Mouse (Mus musculus) retina, postnatal 1 day (tissue): ENCODE measurements around the gene Casq2.

Source experiments
- DNase-seq: peaks from one replicate; pipeline ENCODE4 v3.0.0-alpha.2; 2012

Gene Casq2

GRCm38 (mm10) chr3:102166287-102166620 is 80.0 kb downstream of the Casq2 start:
- DNase-seq = no peak

- no peak for DNase-seq
Measured at GRCm38 (mm10) chr3:102166794-102167193, 80.6 kb downstream of the Casq2 start.

GRCm38 (mm10) chr3:102167555-102168210 is 81.5 kb downstream of the Casq2 start:
- DNase-seq = peak; percentile 56

GRCm38 (mm10) chr3:102169197-102169905 is 83.1 kb downstream of the Casq2 start:
- peak; percentile 66 for DNase-seq

GRCm38 (mm10) chr3:102174118-102174865 is 88.1 kb downstream of the Casq2 start:
- no peak for DNase-seq

GRCm38 (mm10) chr3:102175701-102176100 is 89.5 kb downstream of the Casq2 start:
- DNase-seq = no peak

- DNase-seq = no peak
Measured at GRCm38 (mm10) chr3:102176116-102176515, 89.9 kb downstream of the Casq2 start.

- DNase-seq = no peak
Measured at GRCm38 (mm10) chr3:102177837-102178615, 91.8 kb downstream of the Casq2 start.

- DNase-seq = no peak
Measured at GRCm38 (mm10) chr3:102179869-102180268, 93.7 kb downstream of the Casq2 start.

- no peak for DNase-seq
Measured at GRCm38 (mm10) chr3:102180746-102181145, 94.5 kb downstream of the Casq2 start.

- no peak for DNase-seq
Measured at GRCm38 (mm10) chr3:102181191-102181590, 95.0 kb downstream of the Casq2 start.

GRCm38 (mm10) chr3:102182601-102183000 is 96.4 kb downstream of the Casq2 start:
- DNase-seq = no peak

- DNase-seq = no peak
Measured at GRCm38 (mm10) chr3:102184721-102185120, 98.5 kb downstream of the Casq2 start.

GRCm38 (mm10) chr3:102187401-102187800 is 101.2 kb downstream of the Casq2 start:
- no peak for DNase-seq

GRCm38 (mm10) chr3:102188972-102189371 is 102.8 kb downstream of the Casq2 start:
- peak; percentile 56 for DNase-seq

GRCm38 (mm10) chr3:102190015-102190414 is 103.8 kb downstream of the Casq2 start:
- peak; percentile 69 for DNase-seq

- DNase-seq = no peak
Measured at GRCm38 (mm10) chr3:102190642-102191041, 104.4 kb downstream of the Casq2 start.

GRCm38 (mm10) chr3:102191575-102191974 is 105.4 kb downstream of the Casq2 start:
- DNase-seq = no peak

- no peak for DNase-seq
Measured at GRCm38 (mm10) chr3:102192621-102193020, 106.4 kb downstream of the Casq2 start.

GRCm38 (mm10) chr3:102193488-102194290 is 107.5 kb downstream of the Casq2 start:
- DNase-seq = peak; percentile 89

GRCm38 (mm10) chr3:102194291-102195051 is 108.3 kb downstream of the Casq2 start:
- peak; percentile 55 for DNase-seq
